Mouse (Mus musculus): ENCODE data around the gene Lgals2. TPM values are rescaled to one million over a fixed set of nuclear protein-coding genes. Genes with fewer than 3 reads are reported as not detected.

Gene Lgals2
- polyA plus RNA-seq, 1 experiment from 2014 or later = 1.8 TPM

DNA sequence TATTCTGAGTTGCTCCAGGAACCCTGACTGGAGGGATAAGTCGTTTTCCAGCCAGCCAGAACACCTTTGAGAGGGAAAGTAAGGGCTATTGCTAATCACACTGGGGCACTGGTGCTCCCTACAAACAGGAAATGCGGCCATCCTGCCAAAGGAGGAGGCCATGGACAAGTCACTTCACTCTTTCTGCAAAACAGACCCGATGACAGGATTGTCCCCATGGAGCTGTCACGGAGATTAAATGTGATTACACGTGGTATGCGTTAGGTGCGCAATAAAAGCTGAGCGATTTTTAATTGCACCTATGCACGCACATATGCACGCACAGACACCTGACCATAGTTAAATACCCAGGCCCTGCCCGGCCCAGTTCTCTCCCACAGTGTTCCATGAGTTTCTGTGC, 14.6 kb downstream of the Lgals2 start:
- H3K9ac ChIP-seq = no peak overlapping the region
- H3K27ac ChIP-seq = peak overlapping the region; percentile 94
- WGBS = 57% methylated on average over 11 of the region's 11 CpGs
- peaks cover 78% of the 10 kb centered on the region for H3K4me1 ChIP-seq
- peaks cover 25% of the 10 kb centered on the region for H3K27me3 ChIP-seq
- no peaks in the 10 kb centered on the region for H3K36me3 ChIP-seq
- no peak overlapping the region for H3K4me3 ChIP-seq (replicated peaks)
- H3K4me2 ChIP-seq = no peak overlapping the region
- no peaks in the 10 kb centered on the region for H3K9me3 ChIP-seq (replicated peaks)
- ATAC-seq (replicated peaks; ENCODE audit: low FRiP score) = no peak

DNA sequence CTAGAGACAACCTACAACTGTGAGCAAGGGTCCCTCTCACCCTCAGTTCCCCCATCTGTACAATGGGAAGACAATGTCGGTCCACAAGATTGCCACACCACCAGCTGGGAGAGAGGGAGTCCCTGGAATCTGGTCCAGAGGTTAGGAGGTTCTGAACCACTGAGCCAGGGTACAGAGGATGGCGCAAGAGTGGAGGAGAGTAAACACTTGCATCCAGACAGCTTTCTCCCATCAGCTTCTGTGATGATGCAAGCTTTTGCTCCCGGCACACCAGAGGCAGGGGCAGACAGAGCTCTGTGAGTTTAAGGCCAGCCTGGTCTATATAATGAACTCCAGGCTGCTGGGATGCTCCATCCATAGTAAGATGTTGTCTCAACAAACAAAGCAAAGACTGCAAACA, 15.1 kb downstream of the Lgals2 start:
- 44% methylated on average over 3 of the region's 3 CpGs for WGBS
- H3K4me2 ChIP-seq = no peak overlapping the region
- H3K9ac ChIP-seq = no peak overlapping the region
- no peak overlapping the region for H3K4me3 ChIP-seq (replicated peaks)
- no peaks in the 10 kb centered on the region for H3K36me3 ChIP-seq
- H3K4me1 ChIP-seq = peaks cover 78% of the 10 kb centered on the region
- ATAC-seq (replicated peaks; ENCODE audit: low FRiP score) = no peak
- H3K9me3 ChIP-seq (replicated peaks) = no peaks in the 10 kb centered on the region
- H3K27ac ChIP-seq = peak overlapping the region; percentile 94
- peaks cover 25% of the 10 kb centered on the region for H3K27me3 ChIP-seq

DNA sequence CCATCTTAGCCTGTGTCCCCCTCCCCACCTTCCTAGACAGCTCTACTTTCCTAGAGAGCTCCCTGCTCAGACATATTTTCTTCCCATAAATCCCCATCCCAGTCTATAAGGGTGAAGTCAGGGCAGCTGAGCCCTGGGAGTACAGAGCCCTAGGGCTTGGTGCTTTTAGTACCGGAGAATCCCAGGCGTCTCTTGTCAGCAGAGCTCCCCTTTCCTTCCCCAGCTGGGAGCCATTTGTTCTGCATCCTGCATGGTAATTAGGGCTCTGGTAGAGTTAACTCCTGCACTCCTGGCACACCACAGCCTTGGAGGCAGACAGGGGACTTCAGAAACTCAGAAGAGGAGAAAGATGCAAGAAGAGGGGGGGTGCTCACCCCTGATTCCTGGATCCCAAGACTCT, 15.6 kb downstream of the Lgals2 start:
- H3K4me2 ChIP-seq = 0 out of 2 replicates have a peak overlapping the region, but pooled peaks have one; percentile 4
- peaks cover 78% of the 10 kb centered on the region for H3K4me1 ChIP-seq
- no peak for ATAC-seq (replicated peaks; ENCODE audit: low FRiP score)
- no peak overlapping the region for H3K4me3 ChIP-seq (replicated peaks)
- H3K9ac ChIP-seq = no peak overlapping the region
- H3K36me3 ChIP-seq = no peaks in the 10 kb centered on the region
- peak overlapping the region; percentile 94 for H3K27ac ChIP-seq
- no peaks in the 10 kb centered on the region for H3K9me3 ChIP-seq (replicated peaks)
- H3K27me3 ChIP-seq = peaks cover 25% of the 10 kb centered on the region
- WGBS = 4% methylated on average over 2 of the region's 2 CpGs

DNA sequence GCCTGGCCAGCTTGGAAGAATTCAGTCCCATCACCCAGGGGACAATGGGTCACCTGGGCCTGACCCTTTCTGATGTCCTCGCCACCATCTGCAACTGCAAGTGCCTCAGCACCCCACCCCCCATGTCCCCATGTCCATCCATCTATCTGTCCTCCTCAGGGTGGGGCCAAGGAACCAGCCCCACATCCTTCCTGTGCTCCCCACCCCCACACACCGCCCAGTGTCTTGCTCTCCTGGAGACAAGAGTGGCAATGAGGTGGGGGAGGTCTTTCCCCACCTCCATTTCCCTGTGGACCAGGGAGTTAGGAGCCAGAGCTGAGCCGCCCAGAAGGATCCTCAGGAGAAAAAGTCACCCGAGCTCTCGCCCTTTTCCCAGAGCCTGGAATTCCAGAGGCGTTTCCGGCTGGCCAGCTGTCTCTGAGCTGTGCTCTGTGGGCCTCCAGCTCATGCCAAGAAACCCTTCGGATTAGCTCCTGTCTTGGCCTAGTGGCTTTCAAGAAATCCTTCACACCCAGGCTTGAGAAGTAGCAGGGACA, 19.2 kb downstream of the Lgals2 start:
- H3K4me1 ChIP-seq = peaks cover 81% of the 10 kb centered on the region
- peaks cover 2% of the 10 kb centered on the region; the same call in 1 of the 2 replicates for H3K27me3 ChIP-seq
- no peaks in the 10 kb centered on the region for H3K36me3 ChIP-seq
- peak overlapping the region; percentile 97 for H3K27ac ChIP-seq
- H3K4me3 ChIP-seq (replicated peaks) = no peak overlapping the region
- no peaks in the 10 kb centered on the region for H3K9me3 ChIP-seq (replicated peaks)
- ATAC-seq (replicated peaks; ENCODE audit: low FRiP score) = no peak
- no peak overlapping the region for H3K9ac ChIP-seq
- H3K4me2 ChIP-seq = no peak overlapping the region
- WGBS = 27% methylated on average over 8 of the region's 8 CpGs

DNA sequence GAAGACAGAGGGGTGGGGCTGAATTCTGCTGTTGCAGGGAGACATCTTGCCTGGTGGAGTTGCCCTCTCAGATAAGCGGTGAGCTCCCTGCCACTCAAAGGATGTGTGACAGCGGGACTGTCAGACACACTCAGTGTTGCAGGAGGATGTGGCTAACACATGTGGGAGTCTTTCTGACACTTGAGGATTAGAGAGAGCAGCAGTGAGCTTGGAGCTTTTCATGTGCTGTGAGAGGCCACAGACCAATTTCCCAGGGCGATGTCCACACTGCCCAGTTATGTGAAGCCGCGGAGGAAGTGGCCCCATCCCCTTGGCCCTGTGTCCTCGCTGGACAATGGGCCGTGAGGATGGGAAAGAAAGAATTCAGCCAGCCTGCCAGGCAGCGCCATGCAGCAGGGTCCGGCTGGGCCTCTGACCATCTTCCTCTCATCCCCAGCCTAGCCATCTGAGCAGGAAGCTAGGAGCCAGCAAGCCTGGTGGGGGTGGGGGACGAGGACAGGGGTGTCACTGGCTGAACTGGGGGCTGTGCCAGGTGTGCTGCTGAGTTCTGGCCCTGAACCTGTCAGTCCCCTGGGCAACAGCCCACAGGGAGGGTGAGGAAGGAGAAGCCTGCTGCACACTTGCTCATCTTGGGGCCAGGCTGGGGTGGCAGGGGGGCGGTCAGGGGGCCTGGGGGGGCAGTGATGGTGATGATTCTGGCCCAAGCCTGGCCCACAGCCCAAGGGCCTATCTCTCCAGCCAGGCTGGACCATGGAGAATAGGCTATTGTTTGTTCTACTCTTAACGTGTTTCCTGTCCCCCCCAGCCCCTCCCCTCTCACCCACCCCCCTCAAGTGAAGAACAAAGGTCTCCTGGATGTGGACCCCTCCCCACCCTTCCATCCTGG, 19.9 kb downstream of the Lgals2 start:
- ATAC-seq (replicated peaks; ENCODE audit: low FRiP score) = no peak; the same call in 1 of the 2 replicates
- Histone ChIP-seq H3K4me3 (replicated peaks) (no peak overlapping the region), H3K27me3 (no peaks in the 10 kb centered on the region), H3K4me2 (no peak overlapping the region), H3K9me3 (replicated peaks) (no peaks in the 10 kb centered on the region), H3K9ac (peak overlapping the region; percentile 7; the same call in 1 of the 2 replicates), H3K36me3 (no peaks in the 10 kb centered on the region), H3K27ac (peak overlapping the region; percentile 97), H3K4me1 (peaks cover 80% of the 10 kb centered on the region)
- 16% methylated on average over 12 of the region's 12 CpGs for WGBS

DNA sequence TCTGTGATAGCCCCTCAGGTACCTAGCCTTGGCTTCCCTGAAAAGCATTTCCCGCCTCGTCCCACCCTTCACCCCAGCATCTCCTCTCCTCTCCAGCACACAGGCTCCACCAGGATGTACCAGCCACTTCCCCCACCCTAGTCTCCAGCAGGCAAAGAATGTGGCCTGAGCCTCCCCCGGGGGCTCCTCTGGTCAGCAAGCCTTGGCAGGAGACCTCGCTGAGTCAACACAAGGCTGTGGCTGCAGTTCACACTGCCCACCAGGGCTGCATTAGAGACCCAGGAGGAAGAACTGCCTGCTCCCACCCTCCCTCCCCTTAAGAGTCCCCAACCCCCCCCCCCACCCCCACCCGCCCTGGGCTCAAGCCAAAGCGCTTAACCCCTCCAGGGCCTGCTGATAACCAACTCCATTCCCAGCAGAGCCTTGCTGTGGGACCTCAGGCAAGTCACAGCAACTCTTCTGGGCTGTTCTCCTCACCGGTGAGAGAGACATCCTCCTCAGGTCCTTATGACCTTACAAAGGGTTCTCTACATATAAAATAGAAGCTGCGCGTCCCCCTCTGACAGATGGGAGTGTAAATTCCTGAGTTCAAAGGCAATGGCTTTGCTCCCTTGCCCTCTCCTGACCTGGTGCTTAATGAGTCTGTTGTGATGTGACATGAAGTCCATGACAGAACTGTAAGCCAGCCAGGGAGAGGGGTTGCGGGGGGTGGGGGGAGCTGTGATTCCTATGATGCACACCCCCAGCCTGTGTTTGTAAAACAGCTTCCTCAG, 20.9 kb downstream of the Lgals2 start:
- H3K9ac ChIP-seq = no peak overlapping the region
- no peak overlapping the region for H3K4me3 ChIP-seq (replicated peaks)
- ATAC-seq (replicated peaks; ENCODE audit: low FRiP score) = peak; percentile 17; the same call in 1 of the 2 replicates
- WGBS = 15% methylated on average over 10 of the region's 10 CpGs
- H3K27ac ChIP-seq = peak overlapping the region; percentile 97
- no peaks in the 10 kb centered on the region for H3K9me3 ChIP-seq (replicated peaks)
- peak overlapping the region; percentile 10; the same call in 1 of the 2 replicates for H3K4me2 ChIP-seq
- peaks cover 69% of the 10 kb centered on the region for H3K4me1 ChIP-seq
- H3K27me3 ChIP-seq = no peaks in the 10 kb centered on the region
- H3K36me3 ChIP-seq = no peaks in the 10 kb centered on the region

DNA sequence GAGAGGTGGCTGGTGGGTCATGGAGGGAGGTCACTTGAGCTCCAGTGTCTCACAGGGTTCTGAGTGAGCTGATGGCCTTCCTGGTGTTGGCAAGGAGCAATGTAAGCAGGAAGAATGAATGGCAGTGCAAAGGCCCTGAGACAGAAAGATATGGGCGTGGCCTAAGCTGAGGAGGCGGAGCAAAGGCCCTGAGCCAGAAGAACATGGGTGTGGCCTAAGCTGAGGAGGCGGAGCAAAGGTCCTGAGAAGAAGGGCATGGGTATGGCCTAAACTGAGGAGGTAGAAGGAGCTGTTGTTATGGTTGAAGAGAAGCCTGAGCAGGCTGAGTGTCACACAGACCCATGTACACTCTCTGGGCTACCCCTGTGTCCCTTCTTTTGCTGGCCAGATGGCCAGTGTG, 21.7 kb downstream of the Lgals2 start:
- no peak for ATAC-seq (replicated peaks; ENCODE audit: low FRiP score)
- Histone ChIP-seq H3K27ac (peak overlapping the region; percentile 97), H3K4me2 (no peak overlapping the region), H3K27me3 (0 out of 2 replicates have a peak, but pooled peaks cover 3% of the 10 kb centered on the region), H3K4me3 (replicated peaks) (no peak overlapping the region), H3K9ac (no peak overlapping the region), H3K9me3 (replicated peaks) (no peaks in the 10 kb centered on the region), H3K36me3 (no peaks in the 10 kb centered on the region), H3K4me1 (peaks cover 65% of the 10 kb centered on the region)
- 77% methylated on average over 3 of the region's 3 CpGs for WGBS

DNA sequence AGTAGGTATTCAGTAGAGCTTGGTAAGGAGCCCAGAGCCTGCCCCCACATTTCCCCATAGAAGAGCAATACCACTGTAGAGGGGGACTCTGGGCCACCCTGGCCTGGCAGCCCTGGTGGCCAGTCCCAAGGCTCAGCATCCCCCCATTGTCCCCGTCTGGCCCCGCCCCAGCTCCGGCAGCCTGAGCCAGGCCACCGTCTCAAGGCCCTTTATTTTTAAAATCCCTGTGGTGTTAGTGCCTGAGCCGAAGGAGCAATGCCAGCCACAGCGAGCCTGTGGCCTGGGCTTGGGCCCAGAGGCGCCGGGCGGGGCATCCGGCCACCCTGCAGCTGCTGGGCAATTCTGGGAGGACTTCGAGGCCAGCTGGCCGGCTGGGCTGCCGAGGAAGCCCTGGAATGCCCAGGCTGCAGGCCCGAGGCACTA, 22.6 kb downstream of the Lgals2 start:
- peak overlapping the region; percentile 27 for H3K4me2 ChIP-seq
- H3K27me3 ChIP-seq = peaks cover 8% of the 10 kb centered on the region
- H3K27ac ChIP-seq = peak overlapping the region; percentile 97
- ATAC-seq (replicated peaks; ENCODE audit: low FRiP score) = peak; percentile 38
- H3K9ac ChIP-seq = peak overlapping the region; percentile 44
- WGBS = 12% methylated on average over 14 of the region's 14 CpGs
- H3K4me1 ChIP-seq = peaks cover 71% of the 10 kb centered on the region
- H3K4me3 ChIP-seq (replicated peaks) = peak overlapping the region; percentile 11
- H3K36me3 ChIP-seq = no peaks in the 10 kb centered on the region
- no peaks in the 10 kb centered on the region for H3K9me3 ChIP-seq (replicated peaks)

DNA sequence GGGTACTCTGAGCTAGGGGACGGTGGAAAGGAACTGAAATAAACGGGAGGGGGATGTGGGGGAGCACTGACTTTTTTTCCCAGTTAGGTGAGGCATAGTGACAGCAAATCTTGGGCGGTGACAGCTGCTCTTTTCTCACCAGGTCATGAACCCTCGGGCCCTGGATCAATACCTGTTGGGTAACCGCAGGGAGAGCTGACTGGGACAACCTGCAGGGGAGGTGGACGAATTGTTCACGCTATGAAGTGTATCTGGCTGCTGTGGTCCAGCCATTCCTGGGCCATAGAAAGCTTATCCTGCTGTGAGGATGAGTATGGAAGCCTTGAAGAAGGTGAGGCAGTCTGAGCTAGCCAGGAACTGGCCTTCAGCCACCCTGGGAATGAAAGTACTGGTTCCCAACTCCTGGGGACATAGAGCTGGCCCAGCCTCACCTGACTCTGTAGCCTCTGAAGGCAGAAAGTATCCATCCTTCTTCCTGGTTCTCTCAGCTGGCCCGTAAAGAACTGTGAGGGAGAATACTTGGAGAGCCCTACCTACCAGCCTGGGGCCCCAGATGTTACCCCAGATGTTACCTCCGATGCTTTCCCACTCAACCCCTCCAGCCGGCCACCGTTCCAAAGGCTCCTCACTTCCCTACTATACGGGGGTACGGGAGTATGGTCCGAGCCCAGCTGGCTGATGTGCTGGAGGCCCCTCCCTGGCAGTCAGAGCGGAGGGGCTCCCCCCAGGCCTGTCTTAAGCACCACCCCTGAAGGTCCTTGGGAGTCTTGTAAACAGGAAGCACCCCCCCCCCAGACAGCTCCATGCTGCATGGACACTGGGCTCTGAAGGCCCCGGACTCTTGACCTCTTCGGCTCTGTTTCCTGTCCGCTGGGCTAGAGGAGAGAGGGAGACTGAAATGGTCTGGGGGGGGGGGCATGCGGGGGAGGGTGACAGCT, 23.3 kb downstream of the Lgals2 start:
- Histone ChIP-seq H3K4me2 (peak overlapping the region; percentile 27), H3K36me3 (no peaks in the 10 kb centered on the region), H3K9ac (peak overlapping the region; percentile 36; the same call in 1 of the 2 replicates), H3K27ac (peak overlapping the region; percentile 97), H3K4me1 (peaks cover 75% of the 10 kb centered on the region), H3K9me3 (replicated peaks) (no peaks in the 10 kb centered on the region), H3K27me3 (peaks cover 15% of the 10 kb centered on the region), H3K4me3 (replicated peaks) (peak overlapping the region; percentile 15; the same call in 1 of the 2 replicates)
- peak; percentile 69 for ATAC-seq (replicated peaks; ENCODE audit: low FRiP score)
- WGBS = 34% methylated on average over 19 of the region's 19 CpGs

DNA sequence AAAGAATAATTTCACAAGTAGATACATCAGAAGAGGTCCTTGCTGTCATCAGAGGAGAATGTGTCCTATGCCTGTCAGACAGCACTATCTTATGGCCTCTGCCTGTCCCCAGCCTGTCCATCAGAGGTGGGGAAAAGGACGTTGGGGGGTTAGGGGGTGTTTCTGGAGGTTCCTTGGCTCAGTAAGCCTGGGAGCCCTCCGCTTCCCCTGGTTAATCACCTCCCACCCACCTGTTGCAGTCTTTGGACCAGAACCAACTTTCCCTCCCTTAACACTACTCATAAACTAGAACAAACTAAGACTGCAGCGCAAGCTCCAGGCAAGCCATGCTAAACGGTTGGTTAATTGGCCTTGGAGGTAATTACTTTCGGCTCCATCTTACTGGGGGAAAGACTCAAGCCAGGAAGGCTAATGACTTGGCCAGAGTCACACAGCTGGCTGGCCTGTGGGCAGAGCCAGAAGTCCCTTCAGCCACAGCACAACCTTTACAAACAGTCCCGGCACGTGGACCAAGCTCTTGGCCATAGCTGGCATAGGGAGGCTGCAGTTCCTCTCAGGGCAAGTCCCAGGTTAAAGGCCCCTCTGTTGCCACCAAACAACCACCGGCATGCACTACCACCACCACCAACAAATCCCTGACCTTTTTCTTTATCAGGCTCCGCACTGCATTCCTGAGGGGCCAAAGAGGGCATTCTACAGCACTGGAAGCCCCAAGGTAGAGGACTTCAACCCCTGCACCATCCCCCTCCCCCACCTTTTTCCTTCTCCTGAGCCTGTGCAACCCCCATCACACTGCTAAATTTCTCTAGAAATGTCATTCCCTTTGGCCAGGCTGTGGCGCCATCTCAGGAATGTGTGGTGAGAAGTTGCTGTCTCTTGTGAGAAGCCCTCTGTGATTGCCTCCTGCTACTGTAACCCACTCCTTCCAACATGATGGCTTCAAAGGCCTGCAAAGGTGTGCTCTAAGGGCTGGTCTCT, 24.3 kb downstream of the Lgals2 start:
- Histone ChIP-seq H3K9me3 (replicated peaks) (no peaks in the 10 kb centered on the region), H3K27ac (peak overlapping the region; percentile 97), H3K36me3 (no peaks in the 10 kb centered on the region), H3K9ac (no peak overlapping the region), H3K4me3 (replicated peaks) (no peak overlapping the region), H3K27me3 (peaks cover 17% of the 10 kb centered on the region), H3K4me1 (peaks cover 73% of the 10 kb centered on the region), H3K4me2 (0 out of 2 replicates have a peak overlapping the region, but pooled peaks have one; percentile 0)
- no peak for ATAC-seq (replicated peaks; ENCODE audit: low FRiP score)
- 48% methylated on average over 10 of the region's 10 CpGs for WGBS

All from kidney, embryonic 15.5 days (tissue).